Mouse (Mus musculus) lung, postnatal 0 days (tissue): Measurements from ENCODE around the gene Tspan18. TPM values are rescaled to one million over a fixed set of nuclear protein-coding genes. Genes with fewer than 3 reads are reported as not detected.

ENCODE experiments used
- ATAC-seq: fragments of 200-750 bp; cut with Nextera tagmentation; 2 replicates; pipeline ENCODE4 v1.8.0; 2017; ENCODE audit warnings: moderate library complexity
- DNase-seq: peaks from one replicate; pipeline ENCODE4 v3.0.0-alpha.2; 2016; ENCODE audit warnings: low spot score
- H3K27ac ChIP-seq: fragments of 300-500 bp; sonication (generic); 2 replicates; pipeline ENCODE4 v1.5.1; 2014; ENCODE audit warnings: antibody characterized with exemption, mild to moderate bottlenecking, low read length, mixed read lengths
- H3K27me3 ChIP-seq: fragments of 300-500 bp; sonication (generic); replicated peaks from 2 replicates; pipeline ENCODE4 v1.6.1; 2014; ENCODE audit warnings: low read length, mixed read lengths; ENCODE audit not compliant: insufficient read depth
- H3K36me3 ChIP-seq: fragments of 300-500 bp; sonication (generic); 2 replicates; pipeline ENCODE4 v1.6.1; 2014; ENCODE audit warnings: low read length, mixed read lengths; ENCODE audit not compliant: insufficient read depth
- H3K4me1 ChIP-seq: fragments of 300-500 bp; sonication (generic); 2 replicates; pipeline ENCODE4 v1.6.1; 2014; ENCODE audit warnings: antibody characterized with exemption, low read depth, low read length, mixed read lengths; ENCODE audit not compliant: insufficient read depth
- H3K4me2 ChIP-seq: fragments of 300-500 bp; sonication (generic); replicated peaks from 2 replicates; pipeline ENCODE4 v1.6.1; 2014; ENCODE audit warnings: low read depth, mild to moderate bottlenecking, low read length, moderate library complexity, mixed read lengths
- H3K4me3 ChIP-seq: fragments of 300-500 bp; sonication (generic); 2 replicates; pipeline ENCODE4 v1.5.1; 2014; ENCODE audit warnings: low read depth, low read length
- H3K9ac ChIP-seq: fragments of 300-500 bp; sonication (generic); replicated peaks from 2 replicates; pipeline ENCODE4 v1.6.1; 2014; ENCODE audit warnings: low read depth, mild to moderate bottlenecking
- H3K9me3 ChIP-seq: fragments of 300-500 bp; sonication (generic); 2 replicates; pipeline ENCODE4 v1.6.1; 2016; ENCODE audit warnings: low read length, mixed read lengths
- CTCF ChIP-seq: IDR thresholded peaks from 2 replicates; pipeline ENCODE4 v1.5.1; 2016; ENCODE audit warnings: antibody characterized with exemption, mild to moderate bottlenecking
- EP300 ChIP-seq: IDR thresholded peaks from 2 replicates; pipeline ENCODE4 v1.6.1; 2016; ENCODE audit warnings: antibody characterized with exemption, mild to moderate bottlenecking, control low read depth
- WGBS: fragments of 180-500 bp; shearing (Covaris S2); extraction: QIAGEN DNeasy Blood & Tissue Kit; methylation state at CpG from one replicate; pipeline ENCODE4 v1.1.7; 2014; 5-methylcytosine and 5-hydroxymethylcytosine counted together
- polyA plus RNA-seq: library from polyadenylated mRNA; unstranded; fragments of >200 nt; fragmentation: Nextera tagmentation; extraction: Ambion mirVana; gene quantifications from 2 replicates; pipeline ENCODE4 v1.2.1, GENCODE M21; 2015

The Tspan18 gene
- polyA plus RNA-seq, 1 experiment from 2014 or later, result 36.4 TPM

DNA sequence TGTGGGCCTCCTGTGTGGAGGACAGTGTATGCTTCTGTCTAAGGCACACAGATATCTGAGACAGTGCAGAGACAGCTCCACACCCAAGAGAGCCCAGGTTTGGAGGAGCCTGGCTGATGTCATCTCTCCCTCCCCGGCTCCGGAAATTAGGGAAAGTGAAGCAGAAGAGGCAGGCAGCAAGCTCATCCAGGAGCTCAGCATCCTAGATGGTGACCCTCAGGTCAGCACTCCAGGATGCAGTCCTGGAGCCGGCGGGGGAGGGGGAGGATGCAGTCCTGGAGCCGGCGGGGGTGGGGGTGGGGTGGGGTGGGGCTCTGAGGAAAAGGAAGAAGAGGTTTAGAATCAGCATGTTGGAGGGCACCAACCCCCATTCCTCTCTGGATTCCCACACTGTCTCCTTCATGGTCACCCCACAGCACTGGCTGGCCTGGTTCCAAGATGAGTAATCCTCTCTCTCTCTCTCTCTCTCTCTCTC is 37.8 kb upstream of the Tspan18 start:
- TF ChIP-seq CTCF, result no peak
- no peak; the same call in 1 of the 2 replicates for TF ChIP-seq EP300
- H3K36me3 ChIP-seq, result no peaks in the 10 kb centered on the region
- H3K9ac ChIP-seq, result no peak overlapping the region
- no peak overlapping the region for H3K27ac ChIP-seq
- H3K4me2 ChIP-seq, result no peak overlapping the region
- 13% methylated on average over 2 of the region's 6 CpGs for WGBS
- no peaks in the 10 kb centered on the region for H3K9me3 ChIP-seq
- no peak overlapping the region for H3K4me3 ChIP-seq
- no peaks in the 10 kb centered on the region for H3K4me1 ChIP-seq
- H3K27me3 ChIP-seq, result no peaks in the 10 kb centered on the region
- ATAC-seq (peak; percentile 62), DNase-seq (peak; percentile 31)

DNA sequence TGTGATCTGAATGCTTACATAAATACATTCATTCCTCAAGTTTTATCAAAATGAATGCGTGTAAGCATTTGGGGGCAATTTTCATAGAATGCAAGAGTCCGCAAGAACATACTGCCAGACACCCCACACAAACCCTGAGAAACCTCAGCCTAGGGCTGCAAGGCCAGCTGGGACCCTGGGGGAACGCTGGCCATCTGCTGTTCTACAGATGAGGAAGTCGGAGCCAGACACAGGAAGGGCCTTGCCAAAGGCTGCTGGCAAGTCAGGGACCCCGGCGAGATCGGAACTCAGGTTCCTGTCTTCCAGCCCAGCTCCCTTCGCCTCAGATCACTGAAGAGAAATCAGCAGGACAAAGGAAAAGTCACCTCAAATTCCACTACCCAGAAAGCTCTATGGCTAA is 34.6 kb upstream of the Tspan18 start:
- Histone ChIP-seq H3K36me3 (no peaks in the 10 kb centered on the region), H3K4me3 (no peak overlapping the region), H3K27ac (no peak overlapping the region), H3K27me3 (no peaks in the 10 kb centered on the region), H3K9me3 (no peaks in the 10 kb centered on the region), H3K4me1 (no peaks in the 10 kb centered on the region), H3K4me2 (no peak overlapping the region), H3K9ac (no peak overlapping the region)
- WGBS, result 49% methylated on average over 8 of the region's 8 CpGs
- no peak for DNase-seq
- TF ChIP-seq CTCF (no peak), EP300 (no peak)
- ATAC-seq, result no peak

DNA sequence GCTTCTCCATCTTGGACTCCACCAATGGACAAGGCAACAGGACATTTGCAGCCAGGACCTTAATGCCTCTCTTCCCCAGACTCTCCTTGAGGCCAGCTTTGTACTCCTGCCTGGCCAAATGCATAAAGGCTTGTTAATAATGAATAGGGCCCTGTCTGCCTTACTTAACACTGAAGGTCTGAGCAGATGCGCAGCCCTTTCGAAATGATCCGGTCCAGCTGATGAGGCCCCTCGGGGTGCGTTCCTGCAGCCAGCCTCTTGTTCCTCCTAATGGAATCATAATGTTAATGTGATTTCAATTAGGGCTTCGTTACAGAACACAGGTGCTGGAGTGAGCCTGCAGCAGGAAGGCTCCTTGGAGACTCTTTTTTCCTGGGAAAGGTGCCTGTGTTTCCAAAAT is 33.7 kb upstream of the Tspan18 start:
- ATAC-seq, result no peak
- WGBS, result 84% methylated on average over 6 of the region's 6 CpGs

GRCm38 (mm10) chr2:93365411-93365810 is 31.1 kb upstream of the Tspan18 start:
- Histone ChIP-seq H3K27me3 (no peaks in the 10 kb centered on the region), H3K4me3 (no peak overlapping the region), H3K27ac (no peak overlapping the region), H3K4me1 (no peaks in the 10 kb centered on the region), H3K9me3 (no peaks in the 10 kb centered on the region), H3K4me2 (no peak overlapping the region), H3K36me3 (no peaks in the 10 kb centered on the region), H3K9ac (no peak overlapping the region)
- no peak for DNase-seq
- TF ChIP-seq EP300, result no peak
- 68% methylated on average over 9 of the region's 9 CpGs for WGBS
- no peak for ATAC-seq

More for the DNA sequence above, 33.7 kb upstream of the Tspan18 start:
- H3K27ac ChIP-seq, result no peak overlapping the region
- H3K4me2 ChIP-seq, result no peak overlapping the region
- H3K9me3 ChIP-seq, result no peaks in the 10 kb centered on the region
- TF ChIP-seq EP300 (no peak), CTCF (no peak)
- no peak overlapping the region for H3K9ac ChIP-seq
- no peak for DNase-seq
- H3K36me3 ChIP-seq, result no peaks in the 10 kb centered on the region
- no peaks in the 10 kb centered on the region for H3K27me3 ChIP-seq
- H3K4me1 ChIP-seq, result no peaks in the 10 kb centered on the region
- no peak overlapping the region for H3K4me3 ChIP-seq

DNA sequence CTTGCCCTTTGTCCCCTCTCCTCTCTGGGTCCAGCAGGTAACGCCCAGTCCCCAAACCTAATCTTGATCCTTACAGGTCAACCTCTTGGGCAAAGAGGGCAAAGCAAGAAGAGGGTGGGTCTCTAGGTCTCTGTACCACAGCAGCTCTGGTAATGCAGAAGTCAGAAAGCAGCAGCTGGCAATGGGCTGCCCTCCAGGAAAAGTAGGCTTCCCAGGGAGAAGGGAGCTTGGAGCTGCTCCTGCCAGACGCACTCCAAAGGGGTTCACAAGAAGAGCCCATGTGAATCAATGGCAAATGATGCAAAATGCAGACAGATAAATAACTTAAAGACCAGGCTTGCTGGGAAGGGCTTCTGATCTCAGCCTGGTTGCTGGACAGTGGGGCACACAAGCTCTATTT is 30.6 kb upstream of the Tspan18 start:
- TF ChIP-seq EP300 (no peak), CTCF (no peak)
- DNase-seq (no peak), ATAC-seq (no peak)
- H3K4me3 ChIP-seq, result no peak overlapping the region
- H3K4me2 ChIP-seq, result no peak overlapping the region
- H3K27ac ChIP-seq, result no peak overlapping the region
- no peaks in the 10 kb centered on the region for H3K36me3 ChIP-seq
- no peaks in the 10 kb centered on the region for H3K27me3 ChIP-seq
- 72% methylated on average over 2 of the region's 2 CpGs for WGBS
- no peaks in the 10 kb centered on the region for H3K4me1 ChIP-seq
- H3K9me3 ChIP-seq, result no peaks in the 10 kb centered on the region
- no peak overlapping the region for H3K9ac ChIP-seq

DNA sequence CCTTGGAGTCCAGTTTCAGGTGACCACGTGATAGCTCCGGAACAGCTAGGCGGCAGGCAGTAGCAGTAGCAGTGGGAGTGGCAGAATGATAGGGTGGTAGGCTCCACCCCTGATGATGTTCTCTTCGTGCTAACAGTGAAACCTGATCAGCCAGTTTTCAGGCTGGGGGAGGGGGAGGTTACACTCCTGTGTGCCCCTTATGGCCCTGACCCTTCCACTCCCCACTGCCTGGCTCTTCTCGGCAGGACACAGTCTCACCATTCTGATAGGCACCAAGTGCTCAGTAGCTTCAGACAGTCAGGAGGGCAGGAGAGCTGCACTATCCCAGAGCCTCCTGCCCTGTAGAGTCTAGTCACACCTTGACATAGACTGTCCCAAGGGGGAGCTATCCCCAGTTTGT is 27.1 kb upstream of the Tspan18 start:
- ATAC-seq, result no peak

DNA sequence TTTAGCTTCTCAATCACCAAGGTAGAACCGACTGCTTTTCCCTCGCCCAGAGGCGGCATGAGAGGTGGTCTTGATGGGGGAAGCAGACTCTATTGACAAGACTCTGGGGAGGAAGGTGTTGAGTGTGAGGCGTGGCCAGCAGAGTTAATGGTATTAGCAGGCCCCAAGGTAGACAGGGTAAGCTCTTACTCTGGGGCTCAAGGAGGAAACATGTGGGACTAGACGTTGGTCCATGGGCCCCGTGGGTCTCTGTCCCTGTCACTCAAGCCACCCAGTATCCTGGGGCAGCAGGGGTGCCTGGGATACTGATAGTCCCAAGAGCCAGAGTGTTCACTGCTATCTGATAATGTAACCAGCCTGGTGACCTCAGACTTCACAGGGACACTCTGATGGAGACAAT is 26.0 kb upstream of the Tspan18 start:
- Histone ChIP-seq H3K4me3 (no peak overlapping the region), H3K4me1 (no peaks in the 10 kb centered on the region), H3K27ac (no peak overlapping the region), H3K27me3 (no peaks in the 10 kb centered on the region), H3K4me2 (no peak overlapping the region), H3K9ac (no peak overlapping the region), H3K9me3 (no peaks in the 10 kb centered on the region), H3K36me3 (no peaks in the 10 kb centered on the region)
- 65% methylated on average over 6 of the region's 6 CpGs for WGBS
- no peak for TF ChIP-seq CTCF
- TF ChIP-seq EP300, result no peak
- DNase-seq, result no peak
- ATAC-seq, result no peak

More for the DNA sequence above, 27.1 kb upstream of the Tspan18 start:
- no peak overlapping the region for H3K4me3 ChIP-seq
- no peak overlapping the region for H3K27ac ChIP-seq
- no peaks in the 10 kb centered on the region for H3K4me1 ChIP-seq
- DNase-seq, result no peak
- no peaks in the 10 kb centered on the region for H3K36me3 ChIP-seq
- H3K27me3 ChIP-seq, result no peaks in the 10 kb centered on the region
- no peaks in the 10 kb centered on the region for H3K9me3 ChIP-seq
- TF ChIP-seq CTCF, result no peak
- TF ChIP-seq EP300, result no peak
- WGBS, result 20% methylated on average over 5 of the region's 5 CpGs
- no peak overlapping the region for H3K4me2 ChIP-seq
- no peak overlapping the region for H3K9ac ChIP-seq
